Mouse (Mus musculus) forebrain, embryonic 14.5 days (tissue): ENCODE results near the gene Dlgap4. TPM values are rescaled to one million over a fixed set of nuclear protein-coding genes. Genes with fewer than 3 reads are reported as not detected.

Experiments
- ATAC-seq: fragments of 200-750 bp; cut with Nextera tagmentation; 2 replicates; pipeline ENCODE4 v1.8.0; 2017; ENCODE audit warnings: mild to moderate bottlenecking, moderate library complexity
- DNase-seq: peaks from one replicate; pipeline ENCODE4 v3.0.0-alpha.2; 2015; ENCODE audit warnings: low spot score
- H3K27ac ChIP-seq: fragments of 300-500 bp; sonication (generic); 2 replicates; pipeline ENCODE4 v1.5.1; 2014; ENCODE audit warnings: low read depth, mild to moderate bottlenecking, control low read depth, low read length, moderate library complexity
- H3K27me3 ChIP-seq: fragments of 300-500 bp; sonication (generic); replicated peaks from 2 replicates; pipeline ENCODE4 v1.6.1; 2014; ENCODE audit warnings: low read length, control low read depth, mixed read lengths; ENCODE audit not compliant: control insufficient read depth, insufficient read depth
- H3K36me3 ChIP-seq: fragments of 300-500 bp; sonication (generic); 2 replicates; pipeline ENCODE4 v1.6.1; 2014; ENCODE audit warnings: low read length, control low read depth; ENCODE audit not compliant: control insufficient read depth, insufficient read depth
- H3K4me1 ChIP-seq: fragments of 300-500 bp; sonication (generic); 2 replicates; pipeline ENCODE4 v1.6.1; 2014; ENCODE audit warnings: antibody characterized with exemption, low read length, control low read depth; ENCODE audit not compliant: control insufficient read depth, insufficient read depth
- H3K4me2 ChIP-seq: fragments of 300-500 bp; sonication (generic); 2 replicates; pipeline ENCODE4 v1.6.1; 2014; ENCODE audit warnings: mild to moderate bottlenecking, control low read depth, low read length
- H3K4me3 ChIP-seq: fragments of 300-500 bp; sonication (generic); 2 replicates; pipeline ENCODE4 v1.5.1; 2014; ENCODE audit warnings: low read depth, low read length, control low read depth
- H3K9ac ChIP-seq: fragments of 300-500 bp; sonication (generic); 2 replicates; pipeline ENCODE4 v1.6.1; 2014; ENCODE audit warnings: mild to moderate bottlenecking, low read length, control low read depth, moderate library complexity
- H3K9me3 ChIP-seq: fragments of 300-500 bp; sonication (generic); replicated peaks from 2 replicates; pipeline ENCODE4 v1.6.1; 2016; ENCODE audit warnings: low read length, control low read depth, mixed read lengths; ENCODE audit not compliant: control insufficient read depth
- WGBS: fragments of 180-500 bp; shearing (Covaris S2); extraction: QIAGEN DNeasy Blood & Tissue Kit; methylation state at CpG from one replicate; pipeline ENCODE4 v1.1.7; 2014; 5-methylcytosine and 5-hydroxymethylcytosine counted together
- polyA plus RNA-seq: library from polyadenylated mRNA; unstranded; fragments of >200 nt; fragmentation: Nextera tagmentation; extraction: Ambion mirVana; gene quantifications from 2 replicates; pipeline ENCODE4 v1.2.1, GENCODE M21; 2014

Gene Dlgap4
- polyA plus RNA-seq, 1 experiment from 2014 or later, result 307 TPM

- Histone ChIP-seq H3K4me3 (no peak overlapping the region), H3K4me2 (peak overlapping the region; percentile 32), H3K9me3 (no peaks in the 10 kb centered on the region), H3K36me3 (peaks cover 10% of the 10 kb centered on the region; the same call in 1 of the 2 replicates), H3K27ac (peak overlapping the region; percentile 65), H3K27me3 (no peaks in the 10 kb centered on the region), H3K4me1 (peaks cover 43% of the 10 kb centered on the region), H3K9ac (peak overlapping the region; percentile 46)
- 8% methylated on average over 7 of the region's 7 CpGs for WGBS
- DNase-seq (peak; percentile 71), ATAC-seq (peak; percentile 60)
Observed at GRCm38 (mm10) chr2:156726344-156726743, 112.8 kb downstream of the Dlgap4 start.

GRCm38 (mm10) chr2:156726878-156727277 is 113.4 kb downstream of the Dlgap4 start:
- Histone ChIP-seq H3K27me3 (no peaks in the 10 kb centered on the region), H3K4me2 (peak overlapping the region; percentile 32), H3K9me3 (no peaks in the 10 kb centered on the region), H3K4me1 (peaks cover 43% of the 10 kb centered on the region), H3K4me3 (no peak overlapping the region), H3K36me3 (peaks cover 10% of the 10 kb centered on the region; the same call in 1 of the 2 replicates), H3K27ac (peak overlapping the region; percentile 65), H3K9ac (peak overlapping the region; percentile 46)
- no peak for DNase-seq
- no peak for ATAC-seq
- WGBS, result 71% methylated on average over 3 of the region's 3 CpGs

GRCm38 (mm10) chr2:156729537-156730469 is 116.3 kb downstream of the Dlgap4 start:
- no peak for DNase-seq
- whole genome bisulfite sequencing, result 57% methylated on average over 9 of the region's 10 CpGs
- H3K36me3 ChIP-seq, result peaks cover 16% of the 10 kb centered on the region; the same call in 1 of the 2 replicates
- H3K9ac ChIP-seq, result no peak overlapping the region
- H3K4me1 ChIP-seq, result peaks cover 25% of the 10 kb centered on the region
- no peak overlapping the region for H3K4me2 ChIP-seq
- ATAC-seq, result no peak
- no peaks in the 10 kb centered on the region for H3K27me3 ChIP-seq
- H3K4me3 ChIP-seq, result no peak overlapping the region
- no peak overlapping the region for H3K27ac ChIP-seq
- no peaks in the 10 kb centered on the region for H3K9me3 ChIP-seq

- peaks cover 18% of the 10 kb centered on the region for H3K4me1 ChIP-seq
- H3K4me2 ChIP-seq, result no peak overlapping the region
- H3K36me3 ChIP-seq, result peaks cover 12% of the 10 kb centered on the region; the same call in 1 of the 2 replicates
- no peak for ATAC-seq
- H3K27ac ChIP-seq, result no peak overlapping the region
- H3K27me3 ChIP-seq, result no peaks in the 10 kb centered on the region
- H3K9ac ChIP-seq, result no peak overlapping the region
- no peaks in the 10 kb centered on the region for H3K9me3 ChIP-seq
- DNase-seq, result no peak
- WGBS, result 86% methylated on average over 12 of the region's 12 CpGs
- no peak overlapping the region for H3K4me3 ChIP-seq
Observed at GRCm38 (mm10) chr2:156730501-156730921, 117.0 kb downstream of the Dlgap4 start.

- no peak for ATAC-seq
- no peak overlapping the region for H3K9ac ChIP-seq
- H3K4me1 ChIP-seq, result peaks cover 7% of the 10 kb centered on the region
- no peak overlapping the region for H3K4me3 ChIP-seq
- no peaks in the 10 kb centered on the region for H3K27me3 ChIP-seq
- H3K27ac ChIP-seq, result peak overlapping the region; percentile 24; the same call in 1 of the 2 replicates
- H3K4me2 ChIP-seq, result no peak overlapping the region
- DNase-seq, result no peak
- H3K9me3 ChIP-seq, result no peaks in the 10 kb centered on the region
- H3K36me3 ChIP-seq, result peaks cover 13% of the 10 kb centered on the region; the same call in 1 of the 2 replicates
Observed at GRCm38 (mm10) chr2:156731592-156731991, 118.1 kb downstream of the Dlgap4 start.

- Histone ChIP-seq H3K4me2 (no peak overlapping the region), H3K4me3 (no peak overlapping the region), H3K4me1 (peaks cover 2% of the 10 kb centered on the region), H3K9ac (no peak overlapping the region), H3K27me3 (no peaks in the 10 kb centered on the region), H3K9me3 (no peaks in the 10 kb centered on the region), H3K27ac (peak overlapping the region; percentile 24; the same call in 1 of the 2 replicates), H3K36me3 (peaks cover 17% of the 10 kb centered on the region; the same call in 1 of the 2 replicates)
- peak; percentile 22; the same call in 1 of the 2 replicates for ATAC-seq
- DNase-seq, result no peak
- 80% methylated on average over 6 of the region's 6 CpGs for WGBS
Observed at GRCm38 (mm10) chr2:156732109-156732508, 118.6 kb downstream of the Dlgap4 start.

- Histone ChIP-seq H3K9me3 (no peaks in the 10 kb centered on the region), H3K4me1 (no peaks in the 10 kb centered on the region), H3K9ac (no peak overlapping the region), H3K27ac (no peak overlapping the region), H3K36me3 (0 out of 2 replicates have a peak, but pooled peaks cover 11% of the 10 kb centered on the region), H3K4me3 (no peak overlapping the region), H3K27me3 (no peaks in the 10 kb centered on the region), H3K4me2 (no peak overlapping the region)
- no peak for DNase-seq
- 87% methylated on average over 3 of the region's 3 CpGs for WGBS
- ATAC-seq, result no peak
Observed at GRCm38 (mm10) chr2:156735761-156736335, 122.3 kb downstream of the Dlgap4 start.

- no peak overlapping the region for H3K4me2 ChIP-seq
- no peak for ATAC-seq
- no peak overlapping the region for H3K9ac ChIP-seq
- 0 out of 2 replicates have a peak, but pooled peaks cover 11% of the 10 kb centered on the region for H3K36me3 ChIP-seq
- no peaks in the 10 kb centered on the region for H3K9me3 ChIP-seq
- 58% methylated on average over 7 of the region's 7 CpGs for WGBS
- no peak for DNase-seq
- H3K27ac ChIP-seq, result no peak overlapping the region
- H3K27me3 ChIP-seq, result no peaks in the 10 kb centered on the region
- no peak overlapping the region for H3K4me3 ChIP-seq
- no peaks in the 10 kb centered on the region; the same call in 1 of the 2 replicates for H3K4me1 ChIP-seq
Observed at GRCm38 (mm10) chr2:156736846-156737245, 123.3 kb downstream of the Dlgap4 start.
